Mouse (Mus musculus) cortical plate, adult 2 months (tissue): Measurements from ENCODE around the gene Limk2. TPM values are rescaled to one million over a fixed set of nuclear protein-coding genes. Genes with fewer than 3 reads are reported as not detected.

Experiments
- H3K27ac ChIP-seq: fragments of 200-500 bp; 2 replicates; pipeline ENCODE4 v1.5.1; 2012; ENCODE audit warnings: low read length, control low read depth, inconsistent platforms; ENCODE audit not compliant: insufficient read depth
- H3K4me1 ChIP-seq: fragments of 200-500 bp; 2 replicates; pipeline ENCODE4 v1.6.1; 2011; ENCODE audit warnings: low read length; ENCODE audit not compliant: control insufficient read depth, insufficient read depth
- H3K4me3 ChIP-seq: fragments of 200-500 bp; 2 replicates; pipeline ENCODE4 v1.5.1; 2011; ENCODE audit warnings: mild to moderate bottlenecking, low read length, control low read depth; ENCODE audit not compliant: insufficient read depth
- CTCF ChIP-seq: fragments of 200-500 bp; IDR thresholded peaks from 2 replicates; pipeline ENCODE4 v1.5.1; 2011; ENCODE audit warnings: mild to moderate bottlenecking, control low read depth, low read length; ENCODE audit not compliant: insufficient read depth; ENCODE audit errors: extremely low read depth
- POLR2A ChIP-seq: fragments of 200-500 bp; IDR thresholded peaks from 2 replicates; pipeline ENCODE4 v1.6.1; 2011; ENCODE audit warnings: mild to moderate bottlenecking, low read length, control low read depth; ENCODE audit not compliant: insufficient read depth; ENCODE audit errors: extremely low read depth
- polyA plus RNA-seq: library from polyadenylated mRNA; depleted of rRNA; stranded (reverse); fragments of >200 nt; gene quantifications from 2 replicates; pipeline ENCODE4 v1.2.3, GENCODE M21; 2012

Gene Limk2
- polyA plus RNA-seq, 1 experiment = 140 TPM

DNA sequence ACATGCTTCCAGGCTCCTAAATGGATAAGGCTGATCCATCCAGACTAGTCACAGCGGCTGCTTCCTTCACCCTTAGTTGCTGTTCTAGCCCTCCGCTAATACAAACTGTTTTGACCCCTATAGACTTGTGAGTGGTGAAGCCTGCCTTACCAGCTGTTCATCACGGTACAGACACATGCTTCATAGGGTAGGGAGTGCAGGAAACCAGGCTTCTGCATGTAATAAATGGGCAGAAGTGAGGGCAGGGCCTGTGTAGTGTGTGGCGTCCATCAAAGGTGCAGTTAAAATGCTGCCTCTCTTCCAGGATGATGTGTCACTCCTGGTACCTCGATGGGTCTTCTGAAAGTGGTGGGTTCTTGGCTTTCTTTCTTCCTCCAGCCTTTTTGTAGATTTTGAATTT, 71.0 kb downstream of the Limk2 start:
- TF ChIP-seq CTCF = no peak
- TF ChIP-seq POLR2A = no peak
- Histone ChIP-seq H3K4me1 (peaks cover 10% of the 10 kb centered on the region), H3K27ac (peak overlapping the region; percentile 57; the same call in 1 of the 2 replicates), H3K4me3 (no peak overlapping the region)

DNA sequence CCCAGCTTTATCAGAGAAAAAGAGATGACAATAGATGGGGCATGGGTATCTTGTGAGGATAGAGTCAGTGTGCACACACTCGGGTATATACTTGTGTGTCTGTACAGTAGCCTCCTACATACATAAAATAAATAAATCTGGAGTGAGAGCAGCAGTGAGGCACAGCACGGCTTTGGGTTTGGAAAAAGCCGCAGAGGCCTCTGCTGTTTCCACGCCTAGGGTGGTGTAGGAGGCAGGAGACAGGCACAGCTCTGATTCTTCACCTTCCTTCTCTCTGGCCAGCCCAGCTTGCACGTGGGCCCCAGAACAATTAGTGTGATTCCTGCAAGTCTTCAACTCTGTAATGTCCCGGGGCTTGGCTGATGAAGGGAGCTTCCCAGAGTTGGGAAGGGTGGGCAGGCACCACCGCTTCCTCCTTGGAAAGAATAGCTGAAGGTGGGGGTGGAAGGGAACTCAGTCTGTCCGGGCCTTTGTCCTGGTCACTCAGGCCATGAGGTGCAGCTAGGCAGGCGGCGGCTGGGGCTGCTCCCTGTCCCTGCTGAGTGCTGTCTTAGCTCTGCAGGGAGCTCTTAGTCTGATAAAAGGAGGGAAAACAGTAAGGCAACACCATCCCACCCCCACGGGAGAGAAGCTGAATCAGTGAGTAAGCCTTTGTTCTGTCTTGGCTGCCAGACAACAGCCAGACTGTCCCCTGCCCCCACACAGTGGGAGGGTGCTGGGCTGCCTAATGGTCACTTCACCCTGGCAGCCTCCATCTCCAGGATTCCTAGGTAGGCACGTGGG, 71.6 kb downstream of the Limk2 start:
- Histone ChIP-seq H3K4me1 (peaks cover 10% of the 10 kb centered on the region), H3K4me3 (no peak overlapping the region), H3K27ac (peak overlapping the region; percentile 57)
- TF ChIP-seq CTCF = no peak
- TF ChIP-seq POLR2A = no peak

DNA sequence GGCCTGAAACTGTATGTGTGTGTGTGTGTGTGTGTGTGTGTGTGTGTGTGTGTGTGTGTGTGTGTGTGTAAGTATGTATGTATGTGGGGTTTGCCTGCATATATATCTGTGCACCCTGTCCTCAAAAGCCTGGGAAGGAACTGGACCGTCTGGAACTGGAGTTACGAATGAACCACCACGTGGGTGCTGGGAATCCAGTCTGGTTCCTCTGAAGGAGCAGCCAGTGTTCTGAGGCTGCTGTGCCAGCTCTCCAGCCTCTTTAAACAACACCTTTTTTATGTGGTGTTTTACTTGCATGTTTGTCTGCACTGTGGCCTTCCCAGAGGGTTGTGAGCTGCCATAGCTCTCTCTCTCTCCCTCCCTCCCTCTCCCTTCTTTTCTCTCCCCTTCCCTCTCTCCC, 72.4 kb downstream of the Limk2 start:
- TF ChIP-seq CTCF (no peak), POLR2A (no peak)
- Histone ChIP-seq H3K4me3 (no peak overlapping the region), H3K4me1 (peaks cover 10% of the 10 kb centered on the region), H3K27ac (peak overlapping the region; percentile 70)

DNA sequence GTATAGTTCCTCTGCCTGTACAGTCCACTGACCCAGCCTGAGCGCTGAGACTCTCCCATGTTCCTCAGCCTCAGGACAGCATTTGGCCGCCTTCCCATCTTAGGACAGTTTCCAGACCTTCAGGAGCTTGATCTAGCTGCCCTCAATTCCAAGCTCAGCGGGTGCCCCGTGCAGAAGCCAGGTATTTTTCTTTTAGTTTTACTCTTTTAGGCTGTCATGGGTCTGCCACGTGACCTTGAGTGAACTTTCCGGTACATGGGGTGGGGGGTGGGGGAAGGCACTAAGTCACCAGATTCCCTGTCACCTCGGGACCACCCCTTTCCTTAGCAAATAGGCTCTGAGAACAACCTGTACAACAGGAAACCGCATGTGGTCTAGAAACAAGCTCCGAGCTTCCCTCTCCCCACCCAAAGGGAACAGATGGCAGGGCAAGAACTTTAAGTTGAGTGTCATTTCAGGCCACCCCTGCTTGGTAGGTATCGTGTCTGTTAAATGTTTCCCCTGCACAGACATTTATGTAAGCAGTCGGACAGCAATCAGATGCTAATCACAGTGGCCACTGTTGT, 73.3 kb downstream of the Limk2 start:
- H3K27ac ChIP-seq = peak overlapping the region; percentile 48; the same call in 1 of the 2 replicates
- H3K4me3 ChIP-seq = no peak overlapping the region
- no peak for TF ChIP-seq POLR2A
- TF ChIP-seq CTCF = no peak
- H3K4me1 ChIP-seq = peaks cover 10% of the 10 kb centered on the region

DNA sequence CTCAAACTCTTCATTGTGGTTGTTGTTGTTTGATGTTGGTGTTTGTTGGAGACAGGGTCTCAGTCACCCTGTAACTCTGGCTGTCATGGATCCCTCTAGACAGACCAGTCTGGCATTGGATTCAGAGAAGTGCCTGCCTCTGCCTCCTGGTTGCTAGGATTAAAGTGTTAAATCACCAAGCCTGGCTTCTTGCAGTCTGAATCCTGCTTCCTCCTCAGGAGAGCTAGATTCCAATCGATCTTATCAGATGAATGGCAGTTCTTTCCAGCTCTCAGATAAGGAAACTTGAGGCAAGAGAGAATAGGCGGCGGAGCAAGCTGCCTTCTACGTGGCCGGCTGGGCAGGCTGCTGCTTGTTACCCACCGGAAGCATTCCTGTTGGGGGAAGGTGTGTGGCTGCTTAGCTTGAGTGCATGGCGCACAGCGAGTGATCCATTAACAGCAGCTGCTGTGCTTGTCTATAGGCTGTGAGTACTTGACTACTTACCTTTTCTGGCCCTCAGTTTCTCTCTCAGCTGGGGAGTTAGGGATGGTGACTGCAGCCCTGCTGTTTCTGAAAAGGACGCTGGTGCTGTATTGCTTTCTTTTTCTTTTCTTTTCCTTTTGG, 74.2 kb downstream of the Limk2 start:
- Histone ChIP-seq H3K4me1 (peaks cover 10% of the 10 kb centered on the region), H3K27ac (peak overlapping the region; percentile 48; the same call in 1 of the 2 replicates), H3K4me3 (no peak overlapping the region)
- TF ChIP-seq POLR2A (no peak), CTCF (no peak)

DNA sequence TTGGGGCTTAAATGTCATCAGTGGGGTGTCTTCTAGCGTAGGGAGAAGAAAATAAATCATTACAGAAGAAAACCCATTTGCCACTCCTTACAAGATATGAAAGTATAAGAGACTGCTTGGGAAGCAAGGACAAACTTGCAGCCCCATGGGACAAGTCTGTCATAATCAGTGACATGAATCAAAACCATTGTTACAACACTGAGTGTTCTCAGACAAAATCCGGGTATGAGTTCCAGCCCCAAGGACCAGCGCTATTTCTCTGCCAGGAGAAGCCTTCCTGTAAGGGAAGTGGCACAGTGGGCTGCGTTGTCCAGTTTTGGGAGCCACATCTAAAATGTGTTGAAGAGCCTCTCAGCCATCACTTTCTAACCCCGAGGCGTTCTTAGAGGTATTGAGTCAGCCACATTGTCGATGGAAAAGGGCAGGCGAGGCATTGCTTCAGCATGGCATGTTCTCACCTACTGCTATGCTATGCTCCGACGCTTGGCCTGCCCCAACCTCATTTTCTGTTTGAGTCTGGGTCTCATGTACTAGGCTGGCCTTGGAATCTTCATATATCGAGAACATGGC, 74.8 kb downstream of the Limk2 start:
- H3K27ac ChIP-seq = no peak overlapping the region
- H3K4me3 ChIP-seq = no peak overlapping the region

DNA sequence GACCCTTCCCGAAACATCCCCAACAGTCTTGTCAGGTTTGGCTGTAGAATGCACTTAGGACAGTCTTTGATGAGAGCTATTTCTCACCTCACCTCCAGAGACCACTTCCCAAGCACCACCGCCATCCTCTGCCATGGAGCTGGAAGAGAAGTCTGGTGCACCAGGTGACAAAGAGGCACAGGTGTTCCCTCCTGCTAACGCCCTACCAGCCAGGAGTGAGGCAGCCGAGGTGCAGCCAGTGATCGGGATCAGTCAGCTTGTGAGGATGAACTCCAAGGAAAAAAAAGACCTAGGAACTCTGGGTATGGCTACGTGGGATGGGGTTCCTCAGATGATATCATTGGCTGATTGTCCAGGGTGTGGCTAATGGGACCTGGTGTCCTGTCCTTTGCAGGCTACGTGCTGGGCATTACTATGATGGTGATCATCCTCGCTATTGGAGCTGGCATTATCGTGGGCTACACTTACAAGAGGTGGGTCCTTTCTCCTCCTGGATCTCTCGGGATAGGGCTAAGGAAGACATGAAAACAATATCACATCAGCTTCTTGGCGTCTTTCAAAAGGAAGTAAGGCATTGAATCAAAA, 75.8 kb downstream of the Limk2 start:
- peaks cover 12% of the 10 kb centered on the region for H3K4me1 ChIP-seq
- TF ChIP-seq POLR2A (no peak), CTCF (no peak)
- H3K27ac ChIP-seq = peak overlapping the region; percentile 45
- no peak overlapping the region for H3K4me3 ChIP-seq

More for the DNA sequence above, 74.8 kb downstream of the Limk2 start:
- TF ChIP-seq POLR2A (no peak), CTCF (no peak)
- H3K4me1 ChIP-seq = peaks cover 12% of the 10 kb centered on the region

DNA sequence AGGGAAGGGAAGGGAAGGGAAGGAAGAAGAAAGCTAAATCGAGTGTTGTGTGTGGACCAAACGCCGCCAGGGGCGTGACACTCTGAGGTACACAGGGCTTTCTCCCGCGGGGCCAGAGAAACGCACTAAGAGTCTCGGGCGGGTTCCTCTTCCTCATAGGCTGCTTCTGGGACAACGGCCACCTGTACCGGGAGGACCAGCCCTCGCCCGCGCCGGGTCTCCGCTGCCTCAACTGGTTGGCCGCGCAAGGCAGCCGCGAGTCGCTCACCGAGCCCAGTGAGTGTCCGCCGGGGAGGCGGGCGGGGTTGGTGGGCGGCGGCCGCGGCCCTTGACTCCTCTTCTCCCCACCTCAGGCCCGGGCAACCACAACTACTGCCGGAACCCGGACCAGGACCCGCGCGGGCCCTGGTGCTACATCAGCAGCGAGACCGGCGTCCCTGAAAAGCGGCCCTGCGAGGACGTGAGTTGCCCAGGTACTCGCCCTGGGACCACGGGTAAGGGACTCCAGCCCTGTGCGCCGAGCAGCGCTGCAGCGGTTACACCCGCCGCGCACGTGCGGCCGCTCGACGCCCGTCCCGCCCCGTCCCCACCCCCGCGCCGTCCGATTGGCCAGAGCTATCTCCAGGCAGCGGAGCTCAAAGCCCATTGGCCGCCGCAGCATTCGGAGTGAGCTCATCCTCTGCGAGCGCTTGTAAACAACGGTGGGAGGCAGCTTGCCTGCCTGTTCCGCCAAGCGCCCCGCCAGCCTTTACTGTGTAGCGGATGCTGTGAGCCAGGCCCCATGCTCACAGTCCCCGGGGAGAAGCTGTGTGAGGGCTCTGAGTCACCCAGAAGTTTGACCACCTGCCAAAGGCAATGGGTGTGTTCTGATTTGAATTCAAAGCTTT, 77.0 kb downstream of the Limk2 start:
- peak overlapping the region; percentile 97 for H3K27ac ChIP-seq
- peak overlapping the region; percentile 74 for H3K4me3 ChIP-seq
- TF ChIP-seq CTCF (no peak), POLR2A (peak; percentile 80)

More for the DNA sequence above, 77.0 kb downstream of the Limk2 start:
- peaks cover 10% of the 10 kb centered on the region for H3K4me1 ChIP-seq
